Mouse (Mus musculus): ENCODE measurements at regions not wholly inside any gene's neighbourhood (a gene's known extent, or its start where the extent isn't known, plus 50 kb on each side); places are given as distances from the start of the nearest gene placed in this dataset.

DNA sequence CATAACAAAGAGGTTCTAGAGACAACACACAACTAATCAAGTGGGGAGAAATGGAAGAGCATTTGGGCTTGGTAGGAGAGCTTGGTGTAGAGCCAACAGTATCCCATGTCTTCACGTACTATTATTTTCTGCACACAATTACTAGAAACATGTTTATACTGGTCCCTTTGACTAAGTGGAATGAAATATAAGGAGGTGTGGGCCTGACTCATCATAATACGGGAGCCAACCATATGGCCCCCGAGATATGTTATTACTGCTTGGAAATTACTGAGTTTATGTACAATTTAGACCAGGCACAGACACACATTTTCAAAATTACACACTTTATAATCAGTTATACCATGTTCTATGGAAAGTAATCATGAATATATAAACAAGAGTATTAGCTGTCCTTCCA is 92.7 kb upstream of the Sash1 start:
- DNase-seq (ENCODE audit: low read depth), result no peak
- TF ChIP-seq POLR2A (IDR thresholded peaks at IDR 0.05; ENCODE audit: borderline replicate concordance, extremely low read depth, insufficient read depth, insufficient read length, poor library complexity, severe bottlenecking) (no peak), CTCF (IDR thresholded peaks at IDR 0.05; ENCODE audit: borderline replicate concordance, extremely low read depth, insufficient read depth, insufficient read length) (no peak)

GRCm38 (mm10) chr10:8973934-8974333 is 88.1 kb upstream of the Sash1 start:
- no peak for TF ChIP-seq POLR2A (IDR thresholded peaks at IDR 0.05; ENCODE audit: borderline replicate concordance, extremely low read depth, insufficient read depth, insufficient read length, poor library complexity, severe bottlenecking)
- TF ChIP-seq CTCF (IDR thresholded peaks at IDR 0.05; ENCODE audit: borderline replicate concordance, extremely low read depth, insufficient read depth, insufficient read length), result peak; percentile 25; the same call in 1 of the 2 replicates
- no peak for DNase-seq (ENCODE audit: low read depth)

- peak; percentile 31 for DNase-seq (ENCODE audit: low read depth)
- TF ChIP-seq CTCF (IDR thresholded peaks at IDR 0.05; ENCODE audit: borderline replicate concordance, extremely low read depth, insufficient read depth, insufficient read length), result no peak
- TF ChIP-seq POLR2A (IDR thresholded peaks at IDR 0.05; ENCODE audit: borderline replicate concordance, extremely low read depth, insufficient read depth, insufficient read length, poor library complexity, severe bottlenecking), result no peak
Observed at GRCm38 (mm10) chr10:8972789-8973551, 87.1 kb upstream of the Sash1 start.

GRCm38 (mm10) chr10:8970807-8971206 is 84.9 kb upstream of the Sash1 start:
- no peak for TF ChIP-seq CTCF (IDR thresholded peaks at IDR 0.05; ENCODE audit: borderline replicate concordance, extremely low read depth, insufficient read depth, insufficient read length)
- no peak for TF ChIP-seq POLR2A (IDR thresholded peaks at IDR 0.05; ENCODE audit: borderline replicate concordance, extremely low read depth, insufficient read depth, insufficient read length, poor library complexity, severe bottlenecking)
- DNase-seq (ENCODE audit: low read depth), result no peak

- TF ChIP-seq POLR2A (IDR thresholded peaks at IDR 0.05; ENCODE audit: borderline replicate concordance, extremely low read depth, insufficient read depth, insufficient read length, poor library complexity, severe bottlenecking) (no peak), CTCF (IDR thresholded peaks at IDR 0.05; ENCODE audit: borderline replicate concordance, extremely low read depth, insufficient read depth, insufficient read length) (no peak)
- no peak for DNase-seq (ENCODE audit: low read depth)
Observed at GRCm38 (mm10) chr10:8969586-8969985, 83.7 kb upstream of the Sash1 start.

- DNase-seq (ENCODE audit: low read depth), result no peak
- TF ChIP-seq POLR2A (IDR thresholded peaks at IDR 0.05; ENCODE audit: borderline replicate concordance, extremely low read depth, insufficient read depth, insufficient read length, poor library complexity, severe bottlenecking) (no peak), CTCF (IDR thresholded peaks at IDR 0.05; ENCODE audit: borderline replicate concordance, extremely low read depth, insufficient read depth, insufficient read length) (no peak)
Observed at GRCm38 (mm10) chr10:8969016-8969415, 83.1 kb upstream of the Sash1 start.

DNA sequence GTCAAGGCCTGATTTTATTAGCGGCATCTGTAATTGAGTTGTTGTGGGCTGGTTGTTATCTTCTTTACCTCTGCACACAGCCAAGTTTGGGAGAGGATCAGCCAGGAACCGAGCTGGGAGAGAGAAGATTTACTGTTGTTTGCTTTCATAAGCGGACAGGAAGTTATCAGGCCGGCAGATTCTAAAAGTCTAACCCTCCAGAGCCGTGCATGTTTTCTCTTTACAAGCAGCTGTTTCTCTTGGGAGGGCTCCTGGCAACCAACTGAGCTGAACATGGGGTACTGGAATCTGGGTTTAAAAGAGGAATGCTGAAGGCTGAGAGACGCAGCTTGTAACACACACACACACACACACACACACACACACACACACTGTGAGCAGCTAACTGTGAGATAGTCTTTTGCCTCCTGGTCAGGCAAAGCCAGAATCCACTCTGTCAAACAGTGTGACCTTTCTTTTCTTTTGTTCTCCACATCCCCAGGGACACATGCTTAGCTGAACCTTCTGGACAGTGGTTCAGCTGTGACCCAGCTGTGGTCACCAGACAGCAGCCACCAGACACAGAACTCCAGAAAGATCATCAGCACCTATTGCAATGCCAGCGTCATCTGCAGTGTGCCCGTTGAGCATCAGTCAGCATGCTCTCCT is 82.5 kb upstream of the Sash1 start:
- peak; percentile 50 for DNase-seq (ENCODE audit: low read depth)
- no peak for TF ChIP-seq POLR2A (IDR thresholded peaks at IDR 0.05; ENCODE audit: borderline replicate concordance, extremely low read depth, insufficient read depth, insufficient read length, poor library complexity, severe bottlenecking)
- TF ChIP-seq CTCF (IDR thresholded peaks at IDR 0.05; ENCODE audit: borderline replicate concordance, extremely low read depth, insufficient read depth, insufficient read length), result no peak

DNA sequence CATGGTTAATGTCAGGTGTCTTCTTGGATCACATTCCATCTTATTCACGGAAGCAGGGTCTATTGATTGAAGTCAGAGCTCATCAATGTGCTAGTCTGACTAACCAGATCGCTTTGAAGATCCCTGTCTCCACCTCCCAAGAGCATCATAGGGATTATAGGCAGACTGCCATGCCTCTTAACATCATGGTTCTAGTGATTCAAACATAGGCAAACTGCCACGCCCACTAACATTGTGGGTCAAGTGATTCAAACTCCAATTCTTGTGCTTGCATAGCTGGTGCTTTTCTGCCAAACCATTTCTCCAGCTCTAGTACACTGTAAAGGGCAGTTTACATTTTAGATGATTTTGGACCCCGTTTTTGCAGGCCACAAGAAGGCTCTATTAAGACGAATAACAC is 77.1 kb upstream of the Sash1 start:
- TF ChIP-seq CTCF (IDR thresholded peaks at IDR 0.05; ENCODE audit: borderline replicate concordance, extremely low read depth, insufficient read depth, insufficient read length), result no peak
- TF ChIP-seq POLR2A (IDR thresholded peaks at IDR 0.05; ENCODE audit: borderline replicate concordance, extremely low read depth, insufficient read depth, insufficient read length, poor library complexity, severe bottlenecking), result no peak
- DNase-seq (ENCODE audit: low read depth), result no peak

- peak; percentile 79 for DNase-seq (ENCODE audit: low read depth)
- TF ChIP-seq CTCF (IDR thresholded peaks at IDR 0.05; ENCODE audit: borderline replicate concordance, extremely low read depth, insufficient read depth, insufficient read length), result peak; percentile 13; the same call in 1 of the 2 replicates
- TF ChIP-seq POLR2A (IDR thresholded peaks at IDR 0.05; ENCODE audit: borderline replicate concordance, extremely low read depth, insufficient read depth, insufficient read length, poor library complexity, severe bottlenecking), result no peak
Observed at GRCm38 (mm10) chr10:8960964-8961675, 75.2 kb upstream of the Sash1 start.

GRCm38 (mm10) chr10:8960275-8960960 is 74.5 kb upstream of the Sash1 start:
- TF ChIP-seq POLR2A (IDR thresholded peaks at IDR 0.05; ENCODE audit: borderline replicate concordance, extremely low read depth, insufficient read depth, insufficient read length, poor library complexity, severe bottlenecking) (no peak), CTCF (IDR thresholded peaks at IDR 0.05; ENCODE audit: borderline replicate concordance, extremely low read depth, insufficient read depth, insufficient read length) (no peak)
- peak; percentile 52 for DNase-seq (ENCODE audit: low read depth)

Measured in brain, embryonic 14.5 days (tissue).